Mouse (Mus musculus): ENCODE measurements around the gene Plod3.
"Not testable (repeated sequence)": the region's sequence is repeated elsewhere in the genome, so short reads cannot be mapped to it uniquely, and the experiment has no call there.

Plod3 gene

GRCm38 (mm10) chr5:136986695-136987137 is at the start of gene Plod3:
Gene Plod3 (plus strand): TSS chr5:136987019.
- DNase-seq (ENCODE audit: low spot score in 2 of 2), result peak; percentile 90 to 94

GRCm38 (mm10) chr5:136937621-136938020 is 49.2 kb upstream of the Plod3 start:
- no peak for DNase-seq (ENCODE audit: low spot score in 2 of 2)

DNA sequence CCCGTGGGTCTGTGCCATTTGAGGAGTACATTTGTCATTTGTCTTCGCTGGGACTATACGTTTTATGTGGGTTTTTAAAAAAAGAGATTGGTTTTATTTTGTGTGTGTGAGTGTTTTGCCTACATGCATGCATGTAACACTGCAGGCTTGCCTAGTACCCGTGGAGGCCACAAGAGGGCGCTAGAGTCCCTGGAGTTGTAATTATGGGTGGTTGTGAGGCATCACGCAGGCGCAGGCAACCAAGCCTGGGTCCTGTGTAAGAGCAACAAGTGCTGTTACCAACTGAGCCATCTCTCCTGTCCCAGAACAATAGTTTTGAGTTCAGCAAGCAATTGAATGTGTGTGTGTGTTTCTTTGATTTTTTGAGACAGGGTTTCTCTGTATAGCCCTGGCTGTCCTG is 47.5 kb upstream of the Plod3 start:
- DNase-seq (ENCODE audit: low spot score in 2 of 2), result no peak

GRCm38 (mm10) chr5:136940029-136940428 is 46.8 kb upstream of the Plod3 start:
- DNase-seq (ENCODE audit: low spot score in 2 of 2), result not testable (repeated sequence)

- DNase-seq (ENCODE audit: low spot score in 2 of 2), result no peak
Measured at GRCm38 (mm10) chr5:136940845-136941560, 45.8 kb upstream of the Plod3 start.

DNA sequence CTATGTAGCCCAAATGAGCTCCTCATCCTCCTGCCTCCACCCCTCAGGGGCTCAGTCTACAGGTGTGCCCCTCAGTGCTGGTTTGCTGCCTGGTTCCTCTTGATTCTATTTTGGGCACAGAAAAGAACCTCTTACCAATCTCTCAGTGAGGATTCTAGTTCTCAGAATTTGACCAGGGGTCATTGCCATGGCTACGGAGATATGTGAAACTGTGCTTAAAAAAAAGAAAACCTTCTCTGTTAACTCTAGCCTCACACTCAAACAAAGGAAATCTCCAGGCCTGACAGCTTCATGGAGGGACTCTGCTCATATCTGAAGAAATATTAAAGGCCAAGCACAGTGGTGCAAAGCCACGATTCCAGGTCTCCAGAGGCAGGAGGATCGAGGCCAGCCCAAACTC is 44.0 kb upstream of the Plod3 start:
- no peak for DNase-seq (ENCODE audit: low spot score in 2 of 2)

GRCm38 (mm10) chr5:136943382-136943781 is 43.4 kb upstream of the Plod3 start:
- DNase-seq (ENCODE audit: low spot score in 2 of 2), result no peak

DNA sequence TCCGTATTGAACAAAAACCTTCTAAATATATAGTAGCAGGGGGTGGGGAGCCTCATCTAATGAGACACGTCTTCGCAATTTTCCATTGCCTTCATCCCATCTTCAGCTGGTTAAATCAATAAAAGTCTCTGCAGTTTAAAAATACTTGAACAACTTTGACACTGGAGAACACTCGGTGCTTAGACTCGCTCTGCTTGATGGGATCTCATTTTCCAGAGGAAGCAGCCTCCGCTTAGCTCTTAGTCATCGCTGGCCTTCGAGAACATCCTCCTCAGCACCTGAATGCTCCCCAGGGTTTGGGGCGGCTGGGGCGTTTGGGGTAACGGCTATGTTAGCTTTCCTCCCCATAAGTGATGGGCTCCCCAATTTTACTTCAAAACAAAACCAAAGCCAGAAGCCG is 41.7 kb upstream of the Plod3 start:
- DNase-seq (ENCODE audit: low spot score in 2 of 2), result no peak

DNA sequence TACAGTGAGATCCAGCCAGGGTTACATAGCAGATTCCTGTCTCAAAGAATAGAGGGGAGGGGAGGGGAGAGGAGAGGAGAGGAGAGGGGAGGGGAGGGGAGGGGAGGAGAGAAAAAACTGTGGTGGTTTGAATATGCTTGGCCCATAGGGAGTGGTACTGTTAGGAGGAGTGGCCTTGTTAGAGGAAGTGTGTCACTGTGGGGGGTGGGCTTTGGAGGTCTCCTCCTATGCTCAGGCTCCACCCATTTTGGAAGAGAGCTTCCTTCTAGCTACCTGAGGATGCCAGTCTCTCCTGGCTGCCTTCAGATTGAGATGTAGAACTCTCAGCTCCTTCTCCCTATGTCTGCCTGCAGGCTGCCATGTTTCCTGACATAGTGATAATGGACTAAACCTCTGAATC is 38.9 kb upstream of the Plod3 start:
- no peak for DNase-seq (ENCODE audit: low spot score in 2 of 2)

- not testable (repeated sequence) for DNase-seq (ENCODE audit: low spot score in 2 of 2)
Measured at GRCm38 (mm10) chr5:136949551-136950336, 37.1 kb upstream of the Plod3 start.

DNA sequence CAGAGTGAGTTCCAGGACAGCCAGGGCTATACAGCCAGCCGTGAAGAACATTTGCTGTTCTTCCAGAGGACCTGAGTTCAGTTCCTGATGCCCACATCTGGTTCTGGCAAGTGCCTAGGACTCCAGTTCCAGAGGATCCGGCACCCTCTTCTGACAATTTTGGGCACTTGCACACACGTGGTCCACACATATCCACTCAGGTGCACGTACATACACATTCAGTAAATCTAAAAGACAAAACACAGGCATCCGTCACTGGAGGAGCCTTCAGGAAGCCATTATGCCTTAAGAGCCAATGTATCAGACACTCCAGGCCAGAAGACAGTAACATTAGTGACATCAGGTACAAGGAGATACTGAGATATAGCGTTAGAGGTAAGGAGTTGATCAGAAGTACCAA is 36.3 kb upstream of the Plod3 start:
- no peak for DNase-seq (ENCODE audit: low spot score in 2 of 2)

DNA sequence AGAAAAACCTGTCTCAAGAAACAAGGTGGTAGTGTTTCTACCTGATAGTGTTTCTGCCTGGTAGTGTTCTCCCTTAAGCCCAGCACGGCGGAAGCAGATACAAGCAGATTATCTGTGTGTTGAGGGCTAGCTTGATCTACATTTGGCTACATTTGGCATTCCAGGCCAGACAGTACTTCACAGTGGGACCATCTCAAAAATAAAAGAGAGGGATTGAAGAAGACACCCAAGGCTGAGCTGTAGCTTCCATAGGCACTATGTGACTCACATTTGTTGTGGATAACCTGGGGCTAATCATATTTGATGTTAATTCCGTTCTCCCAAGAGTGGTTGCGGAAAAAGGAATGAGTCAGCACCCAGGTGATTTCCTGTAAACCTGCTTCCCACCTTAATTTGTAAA is 34.7 kb upstream of the Plod3 start:
- no peak for DNase-seq (ENCODE audit: low spot score in 2 of 2)

DNA sequence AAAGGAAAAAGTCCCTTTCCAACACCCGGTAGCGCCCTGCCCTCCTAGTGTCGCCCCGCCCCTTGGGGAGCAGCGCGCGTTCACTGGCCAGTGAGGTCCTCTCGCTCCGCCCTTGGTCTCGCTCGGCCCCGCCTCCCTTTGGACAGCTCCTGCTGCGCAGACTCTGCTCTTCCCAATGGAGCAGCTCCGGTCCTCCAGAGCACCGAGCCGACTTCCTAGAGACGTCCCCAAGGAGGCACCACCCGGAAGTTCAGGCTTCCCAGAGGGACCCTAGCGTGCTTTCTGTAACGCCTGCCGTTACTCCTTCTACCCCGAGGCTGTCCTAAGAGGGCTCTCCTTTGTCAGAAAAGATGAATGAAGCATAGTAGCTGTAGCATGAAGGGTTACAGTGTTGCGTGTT is 33.8 kb upstream of the Plod3 start, which contains the start of gene Fis1:
Gene Fis1, plus strand, starts transcription at position 261 of the 400 bp plus-strand sequence.
- peak; percentile 95 to 97 for DNase-seq (ENCODE audit: low spot score in 2 of 2)

- peak in 1 of 2 experiments; percentile 64 for DNase-seq (ENCODE audit: low spot score in 2 of 2)
Measured at GRCm38 (mm10) chr5:136953440-136953951, 33.3 kb upstream of the Plod3 start.

- DNase-seq (ENCODE audit: low spot score in 2 of 2), result no peak
Measured at GRCm38 (mm10) chr5:136955622-136956021, 31.2 kb upstream of the Plod3 start.

DNA sequence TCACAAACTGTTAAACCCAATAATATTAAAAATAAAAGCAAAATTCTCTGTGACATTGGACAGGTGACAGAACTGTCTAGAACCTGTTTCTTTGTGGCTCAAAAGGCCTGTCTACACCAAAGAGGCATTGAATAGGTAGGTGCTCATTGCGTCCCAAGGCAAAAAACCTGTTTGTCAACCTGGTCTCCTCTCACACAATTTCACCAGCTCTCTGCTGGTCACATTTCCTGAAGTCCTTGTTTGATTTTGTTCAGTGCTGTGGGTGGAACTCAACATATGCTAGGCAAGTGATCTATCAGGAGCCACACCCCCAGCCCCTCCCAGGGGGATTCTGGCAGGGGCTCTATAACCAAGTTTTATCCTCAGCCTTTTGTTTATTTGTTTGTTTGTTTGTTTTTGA is 29.6 kb upstream of the Plod3 start:
- no peak for DNase-seq (ENCODE audit: low spot score in 2 of 2)

DNA sequence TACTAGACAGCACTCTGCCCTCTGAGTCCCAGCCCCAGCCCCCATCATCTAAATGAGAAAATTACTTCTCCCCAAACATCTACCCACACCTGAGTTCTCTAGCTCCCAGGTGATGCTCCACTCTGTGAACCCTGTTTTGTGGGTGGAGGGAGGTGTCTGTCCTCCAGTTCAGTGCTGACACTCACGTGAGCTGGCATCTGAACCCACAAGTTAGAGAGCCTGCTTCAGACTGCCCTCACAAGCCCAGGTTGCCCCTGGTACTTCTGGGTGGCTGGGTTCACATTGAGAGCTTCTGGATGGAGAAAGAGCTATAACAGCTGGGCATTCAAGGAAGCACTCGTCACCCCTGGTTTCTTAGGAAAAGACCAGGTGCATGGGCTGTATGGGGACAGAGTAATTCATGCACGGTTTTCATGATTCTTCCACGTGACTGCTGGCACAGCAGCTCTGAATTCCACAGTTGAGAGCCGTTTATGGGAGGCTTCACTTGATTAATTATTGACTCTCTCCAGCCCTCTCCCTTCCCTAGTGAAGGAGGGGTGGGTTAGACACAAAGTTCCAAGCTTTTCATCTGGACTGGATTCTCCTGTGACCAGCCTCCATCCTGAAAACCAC is 27.7 kb upstream of the Plod3 start:
- no peak for DNase-seq (ENCODE audit: low spot score in 2 of 2)

- no peak for DNase-seq (ENCODE audit: low spot score in 2 of 2)
Measured at GRCm38 (mm10) chr5:136960053-136960452, 26.8 kb upstream of the Plod3 start.

DNA sequence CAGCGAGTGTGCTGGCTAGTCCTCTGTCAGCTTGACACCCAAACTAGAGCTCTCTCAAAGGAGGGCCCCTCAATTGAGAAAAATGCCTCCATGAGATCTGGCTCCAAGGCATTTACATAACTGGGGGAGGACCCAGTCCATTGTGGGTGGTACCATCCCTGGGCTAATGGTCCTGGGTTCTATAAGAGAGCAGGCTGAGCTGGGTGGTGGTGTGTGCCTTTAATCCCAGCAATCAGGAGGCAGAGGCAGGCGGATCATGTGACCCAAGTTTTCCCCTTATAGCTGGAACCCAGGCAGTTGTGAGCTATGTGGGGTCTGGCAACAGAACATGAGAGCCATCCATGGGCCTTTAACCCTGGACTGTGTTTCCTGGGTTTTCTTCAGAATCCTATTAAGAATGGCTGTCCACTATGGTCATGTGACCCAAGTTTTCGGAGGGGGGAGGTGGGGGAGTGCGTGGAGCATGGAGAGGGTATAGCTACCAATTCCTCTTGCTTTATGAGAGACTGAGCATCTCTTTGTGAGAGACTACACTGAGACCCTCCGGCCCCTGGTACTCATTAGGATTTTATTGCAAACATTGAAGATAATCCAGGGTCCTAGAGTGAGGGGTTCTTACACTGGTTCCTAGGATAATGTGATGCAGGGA is 25.4 kb upstream of the Plod3 start:
- DNase-seq (ENCODE audit: low spot score in 2 of 2), result no peak

DNA sequence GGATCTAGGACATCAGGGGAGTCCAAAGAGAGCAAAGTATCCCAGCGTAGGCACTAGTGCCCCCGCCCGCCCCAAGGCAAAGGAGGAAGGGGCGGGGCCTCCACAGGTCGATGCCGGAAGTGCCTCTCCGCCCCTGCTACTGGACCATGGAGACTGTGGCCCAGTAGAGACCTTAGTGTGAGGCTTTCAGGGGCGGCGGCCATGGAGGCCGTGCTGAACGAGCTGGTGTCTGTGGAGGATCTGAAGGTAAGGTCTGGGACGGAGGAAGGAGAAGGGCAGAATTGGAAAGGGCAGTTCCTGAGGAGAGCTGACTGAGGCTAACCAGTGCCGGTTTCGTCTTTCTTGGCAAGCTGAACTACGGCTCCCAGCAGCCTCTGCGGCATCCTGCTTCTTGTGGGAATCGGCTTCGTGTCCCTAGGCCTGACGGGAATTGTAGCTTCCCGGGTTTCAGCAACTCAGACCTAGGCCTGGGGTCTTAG is 24.8 kb upstream of the Plod3 start:
- peak; percentile 87 to 90 for DNase-seq (ENCODE audit: low spot score in 2 of 2)

DNA sequence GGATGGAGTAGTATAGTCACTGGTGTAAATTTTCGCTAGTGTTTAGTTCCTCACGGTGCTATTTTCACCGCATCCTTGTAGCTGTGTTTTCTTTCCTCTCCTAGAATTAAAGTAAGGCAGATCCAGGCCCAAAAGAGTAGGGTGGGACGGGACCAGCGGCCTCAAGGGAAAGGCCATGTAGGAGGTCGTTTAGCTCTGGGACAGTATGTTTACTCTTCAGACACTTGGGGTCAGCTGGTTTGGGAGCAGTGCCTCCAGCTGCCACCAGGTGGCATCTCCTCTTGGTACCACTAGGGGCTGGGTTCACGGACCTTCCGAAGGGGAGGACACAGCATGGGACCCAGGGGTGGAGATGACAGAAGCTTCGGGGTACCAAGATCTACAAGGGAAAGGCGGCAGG is 24.3 kb upstream of the Plod3 start:
- DNase-seq (ENCODE audit: low spot score in 2 of 2), result peak; percentile 57 to 79
